11 mouse cellular contexts compared by ENCODE assay signal in the genomic region with DNA sequence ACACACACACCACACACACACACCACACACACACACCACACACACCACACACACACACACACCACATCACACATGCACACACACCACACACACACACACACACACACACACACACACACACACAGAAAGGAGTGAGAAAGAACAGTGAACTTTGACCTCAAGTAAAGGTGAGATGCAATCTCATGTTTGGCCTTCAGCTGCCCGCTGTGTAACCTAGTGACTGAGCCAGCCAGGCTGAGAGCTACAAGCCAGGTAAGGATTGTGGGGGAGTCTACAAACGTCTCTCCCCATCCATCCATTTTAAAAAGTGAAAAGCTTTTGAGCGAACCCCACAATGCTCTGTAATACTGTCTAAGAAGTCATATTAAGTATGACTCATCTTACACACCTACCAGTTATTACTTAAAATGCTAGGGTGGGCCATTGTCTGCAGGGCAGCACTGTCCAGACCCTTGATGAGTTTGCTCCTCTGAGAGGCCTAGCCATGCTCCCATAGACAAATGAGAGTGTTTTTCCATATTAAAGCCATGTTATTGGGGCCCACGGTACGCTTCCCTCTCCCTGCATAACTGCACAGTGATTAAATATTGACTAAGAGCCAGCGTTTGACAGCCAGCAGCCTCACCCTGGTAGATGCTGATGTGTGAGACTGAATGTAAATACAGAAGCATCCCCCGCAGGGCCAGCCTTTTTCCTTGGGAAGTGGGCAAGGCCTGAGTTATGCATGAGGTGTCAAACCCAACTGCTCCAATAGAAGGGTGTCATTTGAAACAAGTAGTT.
DNase-seq lines count a peak whose midpoint lies in the region; ATAC-seq lines count a peak whose summit lies in the region.
"Had no signal": no experiment of that assay in that cellular context is flagged by ENCODE, and none has a peak within 500 bp of the region (broad histone marks: within the 10 kb centered on the region; RNA-seq: fewer than 3 reads in every experiment).

No protein-coding gene starts in this region.

- peak; percentile 74 for DNase-seq in heart, adult 11 months
- DNase-seq in heart, postnatal 10 days: no peak
- peak; percentile 74 for DNase-seq in forebrain, embryonic 14.5 days (ENCODE audit: low spot score)
- peak; percentile 37 to 38 for DNase-seq in kidney, adult 8-10 months
- no peak for DNase-seq in natural killer cell, adult 2 months (ENCODE audit: low spot score in 2 of 2)
- DNase-seq in layer of hippocampus, postnatal 25 days (ENCODE audit: extremely low spot score in 1 of 2, low spot score in 1 of 2): no peak
- no peak for DNase-seq in frontal cortex, adult 2 months (ENCODE audit: extremely low spot score in 1 of 2, low spot score in 1 of 2)
- DNase-seq: gastrocnemius, adult 2 months; heart, postnatal 14 days; lung, postnatal 36 days had no signal

- ATAC-seq in forebrain, embryonic 14.5 days: peak; percentile 84
- peak; percentile 59 for ATAC-seq in midbrain, embryonic 16.5 days

- H3K27ac ChIP-seq in forebrain, embryonic 14.5 days (ENCODE audit: low read depth, low read length): no peak overlapping the region
- no peak overlapping the region for H3K27ac ChIP-seq in midbrain, embryonic 16.5 days (ENCODE audit: low read length)
- H3K27ac ChIP-seq: gastrocnemius, adult 2 months had no signal

- H3K36me3 ChIP-seq in forebrain, embryonic 14.5 days (ENCODE audit: control insufficient read depth, insufficient read depth, low read length): no peaks in the 10 kb centered on the region
- H3K36me3 ChIP-seq in midbrain, embryonic 16.5 days (ENCODE audit: control insufficient read depth, insufficient read depth, low read length): no peaks in the 10 kb centered on the region

- 41% methylated on average over 7 of the region's 7 CpGs for WGBS in forebrain, embryonic 14.5 days
- 45% methylated on average over 7 of the region's 7 CpGs for WGBS in midbrain, embryonic 16.5 days

- no peak overlapping the region for H3K9ac ChIP-seq in forebrain, embryonic 14.5 days (ENCODE audit: low read length)
- H3K9ac ChIP-seq in midbrain, embryonic 16.5 days (ENCODE audit: low read depth, low read length): no peak overlapping the region

- H3K27me3 ChIP-seq in forebrain, embryonic 14.5 days (replicated peaks; ENCODE audit: control insufficient read depth, insufficient read depth, low read length): no peaks in the 10 kb centered on the region
- no peaks in the 10 kb centered on the region for H3K27me3 ChIP-seq in midbrain, embryonic 16.5 days (ENCODE audit: control insufficient read depth, insufficient read depth, low read depth, low read length)

- intact Hi-C loops in heart, postnatal 10 days (cut with DNase I): no loop called here

- no peak overlapping the region for H3K4me2 ChIP-seq in forebrain, embryonic 14.5 days (ENCODE audit: low read length)
- no peak overlapping the region for H3K4me2 ChIP-seq in midbrain, embryonic 16.5 days (ENCODE audit: low read length)

- H3K4me1 ChIP-seq in forebrain, embryonic 14.5 days (ENCODE audit: control insufficient read depth, insufficient read depth, low read length): peaks cover 14% of the 10 kb centered on the region; the same call in 1 of the 2 replicates
- 0 out of 2 replicates have a peak, but pooled peaks cover 7% of the 10 kb centered on the region for H3K4me1 ChIP-seq in midbrain, embryonic 16.5 days (ENCODE audit: control insufficient read depth, insufficient read depth, low read length)

- H3K4me3 ChIP-seq in forebrain, embryonic 14.5 days (ENCODE audit: low read depth, low read length): no peak overlapping the region
- no peak overlapping the region for H3K4me3 ChIP-seq in midbrain, embryonic 16.5 days (ENCODE audit: low read depth, low read length)
- H3K4me3 ChIP-seq: gastrocnemius, adult 2 months had no signal

- H3K9me3 ChIP-seq in forebrain, embryonic 14.5 days (replicated peaks; ENCODE audit: control insufficient read depth, low read length): no peaks in the 10 kb centered on the region
- H3K9me3 ChIP-seq in midbrain, embryonic 16.5 days (replicated peaks; ENCODE audit: control insufficient read depth, low read length, poor library complexity, severe bottlenecking): no peaks in the 10 kb centered on the region

Comparison
In these comparisons a context has a peak if more than half of its experiments do, and no peak if none do; other contexts are left out.
1. DNase-seq: peak in heart, adult 11 months (single experiment), forebrain, embryonic 14.5 days (single experiment) and kidney, adult 8-10 months (2 of 2); none in heart, postnatal 10 days (0 of 2), natural killer cell, adult 2 months (0 of 2), layer of hippocampus, postnatal 25 days (0 of 2) and frontal cortex, adult 2 months (0 of 2).